Mouse (Mus musculus) spleen, postnatal 36 days (tissue): ENCODE measurements around the gene Gm4952.

ENCODE experiments used
- DNase-seq, 2 experiments: peaks; one replicate each; pipeline ENCODE4 v3.0.0; 2022; ENCODE audit warnings: low spot score in 2 of 2, mixed read lengths in 1 of 2

Gene Gm4952

GRCm38 (mm10) chr19:12599674-12600073 lies at the start of gene Gm4952:
TSS of gene Gm4952 (plus strand) at chr19:12599974.
- DNase-seq, result no peak

- DNase-seq, result no peak
Observed at GRCm38 (mm10) chr19:12550005-12550942, 49.5 kb upstream of the Gm4952 start.

DNA sequence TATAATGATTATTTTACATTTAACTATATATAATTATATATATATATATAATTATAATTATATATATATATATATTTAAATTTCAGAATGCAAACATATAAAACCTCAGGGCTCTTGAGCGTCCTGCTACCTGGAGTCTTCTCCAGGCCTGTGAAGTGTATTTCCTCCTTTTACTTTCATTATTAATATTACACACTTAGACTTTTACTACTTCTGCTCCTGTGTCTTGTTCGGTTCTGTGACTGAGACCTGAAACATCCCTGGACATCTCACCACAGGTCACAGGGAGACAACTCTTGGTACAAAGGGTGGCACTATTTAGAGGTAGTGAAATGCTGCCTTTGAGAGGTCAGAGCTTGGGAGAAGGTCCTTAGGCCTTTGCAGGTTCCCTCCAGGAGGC lies 43.5 kb upstream of the Gm4952 start:
- no peak for DNase-seq

GRCm38 (mm10) chr19:12558219-12558618 lies 41.6 kb upstream of the Gm4952 start:
- DNase-seq, result no peak

DNA sequence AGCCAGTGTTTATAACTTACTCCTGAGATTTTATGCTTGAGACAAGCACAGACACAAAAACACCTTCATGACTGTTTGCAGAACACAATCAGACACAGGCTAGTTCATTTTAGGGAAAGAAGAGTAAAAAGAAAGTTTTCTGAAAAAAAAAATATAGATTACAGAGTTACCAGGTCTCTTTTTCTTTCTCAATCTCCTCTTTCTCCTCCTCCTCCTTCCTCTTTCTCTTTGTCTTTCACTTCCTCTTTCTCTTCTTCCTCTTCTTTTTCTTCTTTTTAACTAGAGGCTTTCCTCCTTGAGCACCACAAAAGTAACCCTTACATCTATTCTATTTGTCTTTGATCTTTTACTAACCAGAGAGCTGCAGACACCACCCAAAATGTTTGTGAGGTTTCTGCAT lies 35.6 kb upstream of the Gm4952 start:
- no peak for DNase-seq

- DNase-seq, result peak; percentile 76 to 77
Observed at GRCm38 (mm10) chr19:12567011-12567410, 32.8 kb upstream of the Gm4952 start.

DNA sequence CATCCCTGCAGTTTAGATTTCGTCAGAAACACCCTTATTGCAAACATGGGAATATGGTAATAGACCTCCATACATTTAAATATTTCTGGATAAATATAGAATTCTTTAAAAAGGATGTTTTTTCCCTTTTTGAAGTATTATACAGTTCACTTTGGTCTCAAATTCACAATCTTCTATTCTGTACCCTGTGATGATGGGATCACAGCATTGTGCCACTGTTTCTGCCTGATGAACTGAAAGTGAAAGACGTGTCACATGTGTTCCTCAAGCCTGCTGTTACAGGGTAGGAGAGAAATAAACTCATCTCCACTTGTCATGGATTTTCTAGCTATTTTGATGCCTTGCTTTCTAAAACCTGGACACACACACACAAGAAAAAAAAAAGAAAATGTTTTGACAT lies 28.9 kb upstream of the Gm4952 start:
- DNase-seq, result no peak

DNA sequence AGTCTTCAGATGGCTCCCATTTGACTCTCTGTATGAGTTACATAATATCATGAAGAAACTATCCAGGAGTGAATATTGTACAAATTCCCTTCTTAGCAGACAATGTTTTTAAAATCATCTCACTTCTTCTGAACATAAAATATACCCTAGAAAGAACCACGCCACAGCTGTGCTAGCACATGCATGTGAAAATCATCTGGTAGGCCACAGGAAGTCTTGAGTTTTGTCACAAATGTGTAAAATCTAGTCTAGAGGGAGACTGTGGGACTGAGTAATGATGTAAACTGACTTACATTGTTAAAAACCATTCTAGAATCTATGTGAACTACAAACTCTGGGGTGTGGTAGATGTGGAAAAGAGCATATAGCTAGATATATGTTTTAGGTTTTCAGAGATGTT lies 28.1 kb upstream of the Gm4952 start:
- DNase-seq, result no peak

DNA sequence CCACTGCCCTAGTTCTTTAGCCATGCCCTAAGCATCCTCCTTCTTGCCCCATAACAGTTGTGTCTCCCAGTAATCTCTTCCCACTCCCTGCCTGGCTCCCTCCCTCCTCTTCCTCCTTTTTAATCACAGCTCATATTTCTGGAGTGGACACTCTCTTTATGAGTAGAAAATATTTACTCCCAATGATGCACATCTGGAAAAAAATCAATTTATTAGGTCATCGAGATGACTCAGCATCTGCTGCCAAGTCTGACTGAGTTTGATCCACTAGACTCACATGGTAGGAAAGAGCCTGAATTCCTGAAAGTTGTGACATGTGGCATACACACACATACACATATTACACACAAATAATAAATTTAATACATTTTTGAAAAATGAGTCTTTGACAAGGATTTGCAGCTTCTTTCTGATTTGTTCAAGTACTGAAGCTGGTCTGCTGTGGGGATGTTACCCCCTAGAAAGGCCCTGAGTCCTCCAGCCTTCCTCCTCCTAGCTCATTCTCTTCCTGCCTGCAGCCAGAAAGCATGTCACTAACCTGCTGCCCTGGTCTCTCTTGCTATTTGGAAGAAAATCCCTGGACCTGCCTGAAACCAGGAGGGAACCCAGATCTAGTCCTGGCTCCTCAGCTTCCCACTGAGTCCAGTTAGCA lies 27.0 kb upstream of the Gm4952 start:
- no peak for DNase-seq

- peak; percentile 95 to 96 for DNase-seq
Observed at GRCm38 (mm10) chr19:12573266-12574011, 26.3 kb upstream of the Gm4952 start.

DNA sequence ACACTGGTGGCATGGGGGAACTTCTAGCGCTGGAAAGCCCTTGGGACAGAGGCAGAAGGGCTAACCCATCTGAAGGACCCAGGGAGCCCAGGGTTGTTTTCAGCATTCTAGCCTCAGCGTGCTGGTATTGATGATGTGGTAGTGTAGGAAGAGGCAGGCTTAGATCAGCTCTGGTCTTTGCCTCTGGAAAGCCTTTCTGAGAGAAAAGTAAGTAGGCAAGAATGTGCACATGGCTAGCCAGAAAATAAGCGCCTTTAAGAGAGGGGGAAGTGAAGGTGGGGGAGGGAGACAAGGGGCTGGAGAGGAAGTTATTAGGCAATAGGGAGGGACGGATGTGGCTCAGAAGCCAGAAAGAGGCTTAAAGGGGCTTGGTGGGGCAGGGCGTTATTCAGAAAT lies 25.8 kb upstream of the Gm4952 start:
- peak; percentile 70 to 75 for DNase-seq

- peak in 1 of 2 experiments; percentile 41 for DNase-seq
Observed at GRCm38 (mm10) chr19:12575107-12575506, 24.7 kb upstream of the Gm4952 start.

DNA sequence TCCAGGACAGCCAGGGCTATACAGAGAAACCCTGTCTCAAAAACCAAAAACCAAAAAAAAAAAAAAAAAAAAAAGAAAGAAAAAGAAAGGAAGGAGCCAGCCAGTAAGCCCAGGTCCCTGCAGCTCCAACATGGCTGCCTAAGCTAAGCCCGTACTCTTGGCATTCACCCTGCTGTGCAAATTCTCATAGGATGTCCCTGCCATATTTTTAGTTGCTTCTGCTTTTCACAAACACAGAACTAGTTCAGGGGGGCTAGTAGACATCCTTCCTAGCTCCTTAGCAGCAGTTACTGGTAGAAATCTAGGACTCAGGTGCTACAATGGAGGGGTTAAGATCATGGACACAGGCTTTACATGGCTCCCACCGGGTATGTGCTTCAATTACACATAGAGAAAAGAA lies 24.3 kb upstream of the Gm4952 start:
- DNase-seq, result no peak

GRCm38 (mm10) chr19:12576639-12577038 lies 23.1 kb upstream of the Gm4952 start:
- DNase-seq, result no peak

GRCm38 (mm10) chr19:12585310-12585709 lies 14.5 kb upstream of the Gm4952 start:
- DNase-seq, result no peak

- peak; percentile 68 to 70 for DNase-seq
Observed at GRCm38 (mm10) chr19:12591908-12592307, 7.9 kb upstream of the Gm4952 start.

DNA sequence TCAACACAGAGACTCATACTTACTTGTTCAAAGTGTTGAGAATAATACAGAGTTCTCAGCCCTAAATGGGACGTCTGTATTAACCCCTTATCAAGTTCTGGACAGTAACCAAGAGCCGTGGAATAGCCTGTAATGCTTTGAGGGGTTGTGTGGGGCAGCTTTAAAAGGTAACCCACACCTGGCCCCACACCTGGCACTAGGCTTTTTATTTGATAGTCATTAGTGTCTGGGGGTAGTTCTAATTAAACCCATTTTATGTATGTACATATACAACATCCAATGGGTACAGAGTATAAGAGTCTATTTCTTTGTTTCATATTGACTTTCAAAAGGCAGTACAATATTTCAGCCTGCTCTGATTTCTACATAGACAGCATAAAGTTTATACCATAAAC lies 4.6 kb upstream of the Gm4952 start:
- no peak for DNase-seq

DNA sequence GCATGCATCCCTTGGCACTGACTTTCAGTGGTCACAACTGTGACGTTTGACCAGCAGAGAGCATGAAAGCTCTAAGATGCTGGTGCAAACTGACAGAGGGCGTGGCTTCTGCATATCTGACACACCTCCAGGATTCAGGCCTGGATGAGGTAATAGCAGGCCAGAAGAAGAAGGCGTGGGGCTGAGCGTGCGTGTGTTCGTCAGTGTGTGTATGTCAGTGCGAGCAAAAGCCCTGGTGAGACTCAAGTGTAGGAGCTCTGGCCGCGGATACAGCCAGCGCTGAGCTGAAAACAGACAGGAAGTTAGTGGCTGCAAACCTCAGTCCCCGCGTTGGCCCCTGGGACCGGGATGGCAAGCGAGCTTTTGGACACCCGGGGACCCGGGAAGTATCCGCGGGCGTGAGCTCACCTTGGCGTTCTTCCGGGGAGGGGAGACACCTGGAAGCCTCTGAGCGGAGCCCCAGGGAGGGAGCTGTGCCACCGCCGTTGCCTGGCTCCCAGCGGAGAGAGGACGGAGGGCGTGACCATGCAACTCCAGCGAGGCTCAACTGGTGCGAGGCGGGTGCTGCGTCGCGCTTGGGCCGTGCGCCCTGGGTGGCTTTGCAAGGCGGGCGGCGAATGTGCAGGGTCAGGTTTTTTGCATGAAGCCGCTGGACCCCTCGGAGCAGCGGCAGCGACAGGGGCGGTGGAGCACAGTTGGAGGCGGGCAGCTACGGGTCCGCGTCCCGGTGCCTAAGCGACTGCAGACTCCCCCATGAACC lies 4.1 kb upstream of the Gm4952 start:
- peak; percentile 45 to 58 for DNase-seq

- DNase-seq, result no peak
Observed at GRCm38 (mm10) chr19:12596290-12597072, 3.3 kb upstream of the Gm4952 start.

GRCm38 (mm10) chr19:12597073-12597405 lies 2.7 kb upstream of the Gm4952 start:
- DNase-seq, result no peak

- DNase-seq, result no peak
Observed at GRCm38 (mm10) chr19:12598674-12599073, 1.1 kb upstream of the Gm4952 start.
